Mouse (Mus musculus) left cerebral cortex, postnatal 25 days (tissue): ENCODE measurements around the gene Tctex1d1. TPM values are rescaled to one million over a fixed set of nuclear protein-coding genes. Genes with fewer than 3 reads are reported as not detected.

Source experiments
- DNase-seq, 2 experiments: peaks; one replicate each; pipeline ENCODE4 v3.0.0; 2022; ENCODE audit warnings: low spot score in 2 of 2, mixed read lengths in 1 of 2
- intact Hi-C: fragments of 180-260 bp; cut with DNase I; formaldehyde crosslinking; loops from one replicate; pipeline ENCODE4 v1.15.1; 2025
- total RNA-seq, 2 experiments: library from RNA; stranded (reverse); gene quantifications; 2 replicates each; pipeline ENCODE4 v1.2.3; 2021

The Tctex1d1 gene
- total RNA-seq, 2 experiments from 2014 or later = 0.18 to 0.41 TPM

DNA sequence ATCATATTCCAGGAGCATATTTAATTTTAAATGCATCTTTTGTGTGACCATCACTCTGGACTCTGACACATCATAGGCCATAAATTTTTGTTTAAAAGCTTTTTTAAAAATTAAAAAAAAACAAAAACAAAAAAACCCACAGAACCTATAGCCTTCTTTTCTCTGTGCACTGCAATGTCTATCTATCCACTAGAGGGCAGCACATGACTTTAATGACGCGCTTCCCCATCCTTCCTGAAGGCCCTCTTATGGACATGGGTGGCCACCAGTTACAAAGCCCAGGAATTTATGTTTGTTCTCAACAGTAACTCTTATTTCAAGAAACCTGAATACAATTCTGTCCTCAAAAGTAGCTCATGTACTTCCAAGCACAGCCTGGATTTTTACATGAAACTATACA lies 8.5 kb downstream of the Tctex1d1 start:
- DNase-seq = peak; percentile 59 to 76
- intact Hi-C loops = loop anchor here (1.0 to 5.0 kb wide), 2 partner anchors 159 to 360 kb away; no protein-coding TSS in a partner anchor

DNA sequence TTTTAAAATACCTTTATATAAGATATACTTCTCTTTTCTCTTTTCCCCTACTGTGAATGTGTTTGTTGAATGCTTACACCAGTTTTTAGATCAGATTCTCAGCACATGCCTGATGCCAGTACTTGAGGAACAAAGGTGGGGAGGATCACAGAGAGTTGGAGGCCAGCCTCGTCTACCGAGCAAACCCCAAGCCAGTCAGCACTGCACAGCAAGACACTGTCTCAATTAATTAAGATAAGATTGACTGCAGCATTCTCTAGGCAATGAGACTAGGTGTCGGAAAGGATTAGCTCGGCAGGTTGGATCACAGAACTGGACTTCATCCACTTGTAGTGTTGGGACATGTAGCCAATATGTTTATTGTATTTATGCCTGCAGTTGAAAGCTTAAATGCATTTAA lies 8.9 kb downstream of the Tctex1d1 start:
- DNase-seq = no peak
- intact Hi-C loops = loop anchor here (1.0 to 5.0 kb wide), 2 partner anchors 159 to 360 kb away; no protein-coding TSS in a partner anchor

DNA sequence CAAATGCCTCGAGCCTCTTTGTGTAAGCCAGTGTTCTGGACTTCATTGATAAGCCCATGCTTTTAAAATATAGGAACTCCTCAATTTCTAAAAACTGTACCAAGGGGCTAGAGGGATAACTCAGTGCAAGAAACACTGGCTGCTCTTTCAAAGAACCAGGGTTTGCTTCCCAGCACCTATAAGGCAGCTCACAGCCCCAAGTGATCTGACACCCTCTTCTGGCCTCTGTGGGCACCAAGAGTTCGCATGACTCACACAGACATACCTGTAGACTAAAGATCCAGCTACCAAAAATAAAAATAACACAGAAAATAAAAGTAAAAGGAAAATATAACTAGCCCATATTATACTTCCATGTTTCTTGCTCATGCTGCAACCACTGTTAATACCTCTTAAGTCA lies 9.3 kb downstream of the Tctex1d1 start:
- DNase-seq = no peak
- intact Hi-C loops = loop anchor here (1.0 to 5.0 kb wide), 2 partner anchors 159 to 360 kb away; no protein-coding TSS in a partner anchor

DNA sequence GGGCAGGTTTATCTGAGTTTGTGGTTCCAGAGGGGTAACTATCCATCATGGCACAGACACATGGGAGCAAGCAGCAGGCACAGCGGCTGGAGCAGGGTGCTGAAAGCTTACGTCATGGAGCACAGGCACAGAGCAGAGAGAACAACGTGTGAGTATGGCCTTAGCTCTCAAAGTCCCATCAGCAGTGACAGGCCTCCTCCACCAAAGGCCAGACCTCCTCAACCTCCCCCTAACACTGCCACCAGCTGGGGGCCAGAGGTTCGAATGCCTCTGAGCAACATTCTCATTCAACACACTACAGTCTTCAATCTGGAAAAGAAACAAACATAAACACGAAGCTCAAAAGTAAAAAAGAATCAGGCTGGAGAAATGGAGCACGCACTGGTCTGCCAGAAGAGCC lies 10.1 kb downstream of the Tctex1d1 start:
- no peak for DNase-seq
- intact Hi-C loops = loop anchor here (5.0 kb wide), 1 partner anchor 359 kb away; no protein-coding TSS in a partner anchor

DNA sequence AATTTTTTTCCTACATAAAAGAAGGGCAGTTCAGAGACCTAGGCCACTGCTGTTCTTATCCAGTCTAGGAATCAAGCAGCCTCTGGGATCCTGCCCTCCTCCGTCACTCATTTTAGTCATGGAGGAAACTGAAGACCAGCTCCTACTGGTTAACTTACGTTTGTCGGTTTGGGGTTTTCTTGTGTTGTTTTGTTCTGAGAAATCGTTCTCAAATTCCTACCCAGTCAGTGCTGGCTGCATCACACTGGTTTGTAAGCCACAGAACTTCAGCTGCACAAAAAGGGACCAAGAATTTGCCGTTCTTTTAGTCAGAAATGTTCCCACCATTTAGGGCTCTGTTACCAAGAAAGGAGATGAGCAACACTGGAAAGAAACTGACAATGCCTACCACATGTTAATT lies 11.0 kb downstream of the Tctex1d1 start:
- intact Hi-C loops = loop anchor here (5.0 kb wide), 1 partner anchor 358 kb away; no protein-coding TSS in a partner anchor
- DNase-seq = no peak

DNA sequence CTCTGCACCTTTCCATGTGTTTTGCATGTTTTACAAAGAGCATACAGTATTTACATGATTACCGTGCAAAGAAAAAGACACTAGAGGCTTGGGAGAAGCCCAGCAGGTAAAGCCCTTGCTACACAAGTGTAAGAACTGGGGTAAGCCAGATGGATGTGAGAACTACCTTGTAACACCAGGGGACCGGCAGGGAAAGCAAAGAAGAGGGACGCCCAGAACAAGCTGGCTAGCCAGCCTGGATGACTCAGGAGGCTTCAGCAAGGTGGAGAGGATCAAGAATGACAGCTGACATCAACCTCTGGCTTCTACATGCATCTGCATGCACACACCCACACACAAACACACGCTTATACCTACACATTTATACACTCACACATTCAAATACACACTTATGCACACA lies 11.6 kb downstream of the Tctex1d1 start:
- intact Hi-C loops = no loop called here
- no peak for DNase-seq

DNA sequence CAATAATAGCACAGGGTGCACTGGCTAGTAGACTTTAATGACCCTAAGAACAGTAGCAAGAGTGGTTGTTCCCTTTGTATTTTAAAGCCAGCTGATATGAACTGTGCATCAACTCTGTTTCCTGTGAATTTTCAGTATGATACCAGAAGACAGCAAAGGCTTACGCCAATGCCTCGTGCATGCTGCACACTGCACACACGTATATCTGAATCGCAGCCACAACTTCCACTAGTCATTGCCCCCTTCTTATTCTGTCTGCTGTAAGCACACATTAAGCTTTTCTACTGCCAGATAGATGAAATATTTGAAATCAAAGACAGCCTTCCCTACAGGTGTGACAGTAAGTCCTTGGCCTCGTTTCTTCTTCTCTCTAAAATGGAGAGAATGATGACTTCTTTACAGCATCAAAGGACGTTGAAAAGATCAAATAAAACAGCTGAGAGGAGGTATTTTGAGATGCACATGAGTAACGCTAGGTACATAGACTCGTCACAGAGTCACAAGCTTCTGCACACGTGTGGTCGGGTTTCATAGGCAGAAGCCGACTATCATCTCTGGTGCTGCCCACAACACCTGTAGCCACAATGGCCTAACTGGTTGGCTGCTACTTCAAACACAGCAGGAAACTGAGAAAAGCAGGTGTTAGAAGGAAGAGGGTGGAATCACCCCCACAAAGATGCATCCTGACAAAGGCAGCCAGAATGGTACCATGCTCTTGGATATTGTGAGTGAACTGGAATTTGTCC lies 12.4 kb downstream of the Tctex1d1 start:
- DNase-seq = no peak
- intact Hi-C loops = no loop called here

DNA sequence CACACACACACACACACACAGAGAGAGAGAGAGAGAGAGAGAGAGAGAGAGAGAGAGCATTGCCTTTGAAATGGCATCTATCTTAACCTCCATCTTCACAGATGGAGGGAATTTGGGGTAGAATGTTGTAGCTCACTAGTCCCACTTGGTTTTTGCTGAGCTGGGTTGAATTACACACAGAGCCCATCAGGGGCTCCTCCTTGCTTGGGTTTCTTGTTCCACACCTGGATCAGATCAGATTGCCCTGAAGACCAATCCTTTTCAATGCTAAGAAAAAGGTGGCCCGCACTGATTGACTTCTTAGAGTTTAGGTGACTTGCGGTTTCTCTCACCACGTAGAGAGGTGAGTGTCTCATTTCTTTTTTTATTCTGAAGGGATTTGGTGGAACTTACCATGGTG lies 13.3 kb downstream of the Tctex1d1 start:
- DNase-seq = no peak
- intact Hi-C loops = no loop called here

DNA sequence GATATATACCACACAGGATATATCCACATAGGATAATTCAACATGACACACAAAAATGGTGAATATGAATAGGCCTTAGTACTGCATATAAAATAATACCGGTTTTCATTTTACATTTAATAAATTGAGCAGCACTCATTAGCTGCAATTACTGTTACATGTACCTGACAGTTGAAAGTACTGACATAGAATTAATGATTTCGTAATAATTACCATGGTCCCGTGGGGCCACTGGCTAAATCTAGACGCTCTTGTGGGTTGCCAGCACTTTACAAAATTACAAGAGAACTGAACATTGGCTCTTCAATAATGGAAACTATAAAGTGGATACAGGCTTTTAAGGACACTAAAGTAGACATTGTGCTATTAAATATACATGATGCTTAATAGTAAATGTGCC lies 26.3 kb downstream of the Tctex1d1 start:
- DNase-seq = no peak
- intact Hi-C loops = no loop called here

DNA sequence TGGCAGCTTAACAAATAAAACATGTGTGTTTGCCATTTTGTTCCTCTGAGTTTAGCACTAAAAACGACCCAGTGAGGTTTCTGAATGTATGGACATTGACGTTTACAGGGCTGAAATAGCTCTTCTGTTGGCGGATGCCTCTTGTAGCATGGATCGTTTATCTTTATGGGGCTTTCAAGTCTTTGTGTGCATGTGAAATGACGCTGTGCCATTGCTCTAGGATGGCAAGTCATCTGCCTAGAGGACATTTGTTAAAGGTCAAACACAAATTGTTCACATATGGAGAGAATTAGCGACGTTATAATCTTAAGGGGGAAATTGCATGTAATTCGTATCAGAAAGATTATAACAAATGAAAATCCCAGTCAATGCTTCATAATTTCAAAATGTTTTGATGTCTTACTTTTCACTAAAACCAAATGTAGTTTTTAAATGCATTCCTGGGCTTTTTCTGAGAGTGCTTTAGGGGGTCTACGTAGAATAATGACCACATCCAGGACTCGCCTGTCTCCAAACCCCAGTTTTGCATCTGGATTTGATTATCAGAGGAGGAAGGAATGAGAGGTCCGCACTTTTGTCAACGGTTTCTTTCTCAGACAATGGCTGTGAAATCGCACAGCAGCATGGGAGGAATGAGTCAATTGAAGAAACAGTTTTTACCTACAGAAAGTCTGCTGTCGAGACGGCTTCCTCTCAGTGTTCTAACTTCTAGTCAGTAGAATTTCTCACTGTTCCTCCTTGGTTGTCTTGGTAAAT lies 27.0 kb downstream of the Tctex1d1 start:
- peak in 1 of 2 experiments; percentile 19 for DNase-seq
- intact Hi-C loops = no loop called here

DNA sequence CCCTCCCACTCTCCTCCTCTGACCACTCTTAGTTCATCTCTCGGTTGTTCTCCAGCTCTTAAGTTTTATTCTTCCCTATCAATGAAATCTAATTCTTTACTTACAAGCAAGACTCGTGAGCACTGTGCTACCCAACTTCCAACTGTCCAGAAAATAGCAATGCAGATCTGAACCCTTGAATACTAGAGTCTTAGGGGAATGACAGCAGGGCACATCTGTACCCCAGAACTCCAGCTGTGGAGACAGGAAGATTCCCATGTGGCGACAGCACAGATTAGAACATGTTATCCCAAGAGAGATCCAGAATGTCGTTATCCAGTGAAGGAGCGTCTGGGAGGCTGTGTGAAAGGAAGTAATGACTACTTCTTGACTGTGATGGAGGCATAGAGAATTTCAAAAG lies 27.9 kb downstream of the Tctex1d1 start:
- DNase-seq = no peak
- intact Hi-C loops = no loop called here

DNA sequence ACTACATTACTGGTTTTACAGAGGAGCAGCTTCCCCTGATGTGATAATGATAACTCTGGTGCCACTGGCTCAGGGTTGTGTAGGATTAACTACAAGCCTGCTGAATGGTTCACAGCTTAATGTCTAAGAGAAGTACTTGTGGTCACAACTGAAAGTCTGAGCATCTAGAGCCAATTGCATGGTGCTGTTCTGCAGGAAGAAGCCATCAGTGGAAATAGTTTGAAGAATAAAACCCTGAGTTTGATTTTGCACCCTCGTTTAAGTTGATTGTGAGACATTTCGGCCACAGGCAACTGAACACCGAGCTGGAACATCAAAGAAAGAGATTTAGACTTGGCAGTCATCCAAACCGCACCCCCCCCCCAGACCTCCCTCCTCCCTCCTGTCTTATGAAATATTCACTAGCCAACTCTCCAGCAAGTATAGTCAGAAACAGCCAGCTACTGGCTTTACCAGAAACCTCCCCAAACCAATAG lies 28.6 kb downstream of the Tctex1d1 start:
- no peak for DNase-seq
- intact Hi-C loops = no loop called here

DNA sequence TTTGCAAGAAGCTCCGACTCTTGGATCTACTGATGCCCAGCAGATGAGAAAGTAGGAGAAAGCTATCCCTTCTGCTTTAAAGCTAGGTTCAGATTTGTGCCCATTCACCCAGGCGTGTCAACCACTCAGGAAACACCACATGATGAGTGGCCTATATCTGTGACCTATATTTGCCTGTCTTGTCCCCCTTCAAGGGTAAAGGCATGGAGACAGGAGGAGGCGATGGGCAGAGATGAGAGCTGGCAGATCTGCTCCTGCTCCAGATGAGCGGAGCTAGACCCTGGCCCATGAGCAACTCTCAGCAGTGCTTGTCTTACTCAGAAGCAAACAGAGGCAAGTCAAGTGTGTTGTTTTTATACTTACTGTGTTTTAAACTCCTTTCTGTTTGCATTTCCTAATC lies 32.3 kb downstream of the Tctex1d1 start:
- DNase-seq = no peak
- intact Hi-C loops = no loop called here

DNA sequence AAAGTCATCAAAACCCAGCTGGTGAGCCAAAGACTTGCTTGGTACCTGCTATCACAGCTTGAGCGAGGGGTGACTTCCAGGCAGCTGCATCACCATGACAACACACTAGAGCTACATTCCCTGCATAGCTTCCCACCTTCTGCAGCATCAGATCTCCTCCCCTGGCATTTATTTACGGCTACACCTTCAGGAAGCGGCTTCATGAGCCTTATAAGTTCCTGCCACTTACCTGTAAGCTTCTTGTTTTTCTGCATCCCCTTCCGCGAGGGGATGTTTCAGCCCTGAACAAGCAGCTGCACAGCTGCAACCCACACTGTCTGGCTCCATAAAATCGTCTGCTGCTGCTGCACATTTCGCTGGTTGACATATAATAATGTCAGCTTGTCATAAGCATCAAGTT lies 33.4 kb downstream of the Tctex1d1 start:
- intact Hi-C loops = no loop called here
- DNase-seq = peak; percentile 27 to 40

DNA sequence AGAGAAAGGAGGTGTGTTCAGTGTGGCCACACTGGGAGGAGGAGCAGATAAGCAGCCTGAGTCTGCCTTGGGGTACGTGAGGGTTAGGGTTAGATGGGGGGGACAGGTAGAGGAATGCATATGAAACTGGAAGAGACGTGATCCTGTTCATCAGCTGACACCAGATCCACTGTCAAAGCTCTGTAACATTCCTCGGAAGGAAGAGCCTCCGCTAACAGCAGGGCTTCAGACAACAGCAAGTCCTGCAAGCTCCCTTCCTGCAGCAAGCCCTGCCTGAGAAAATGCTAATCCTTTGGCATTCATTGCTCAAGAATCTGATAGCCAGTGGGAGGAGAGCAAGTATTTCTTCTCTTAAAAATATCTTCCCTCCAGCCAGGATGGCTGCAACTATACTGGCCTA lies 35.1 kb downstream of the Tctex1d1 start:
- peak in 1 of 2 experiments; percentile 27 for DNase-seq
- intact Hi-C loops = no loop called here

DNA sequence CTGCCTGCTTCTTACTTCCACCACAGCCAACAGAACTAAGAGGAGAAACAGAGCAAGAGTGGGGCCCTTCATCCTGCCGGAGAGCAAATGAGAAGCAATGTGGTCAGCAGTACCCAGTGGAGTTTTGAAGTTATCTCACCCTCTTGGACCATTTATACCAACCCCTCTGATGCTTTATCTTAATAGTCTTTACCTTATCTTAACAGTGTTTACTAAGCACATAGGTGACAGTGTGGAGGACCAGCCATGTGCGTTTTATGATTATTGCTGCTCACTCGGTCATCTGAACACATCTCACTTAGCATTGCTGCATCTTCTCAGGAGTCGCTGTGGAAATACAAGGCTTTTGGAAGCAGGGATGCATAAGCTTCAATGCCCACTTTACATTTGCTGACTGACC lies 48.2 kb downstream of the Tctex1d1 start, which contains the start of gene Insl5:
Gene Insl5, minus strand, starts transcription at position 222 of the 400 bp plus-strand sequence.
- intact Hi-C loops = no loop called here

DNA sequence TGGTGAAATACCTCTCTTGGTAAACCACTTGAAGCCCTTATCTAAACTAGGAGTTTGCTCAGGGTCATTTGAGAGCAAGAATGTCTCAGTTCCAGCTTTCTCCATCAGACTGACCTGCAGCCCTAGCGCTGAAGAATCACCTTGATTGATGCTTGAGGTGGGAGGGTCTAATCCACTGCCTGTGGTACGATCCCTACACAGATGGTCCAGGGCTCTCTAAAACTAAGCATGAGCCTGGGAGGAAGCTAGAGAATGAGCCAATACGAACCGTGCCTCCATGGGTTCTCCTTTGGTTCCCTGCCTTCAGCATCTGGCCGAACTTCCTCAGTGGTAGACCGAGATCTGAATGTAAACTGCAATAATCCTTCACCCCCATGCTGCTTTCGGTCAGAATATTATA lies 49.3 kb downstream of the Tctex1d1 start:
- intact Hi-C loops = no loop called here
- DNase-seq = no peak

More for the DNA sequence above, 48.2 kb downstream of the Tctex1d1 start, which contains the start of gene Insl5:
- no peak for DNase-seq

DNA sequence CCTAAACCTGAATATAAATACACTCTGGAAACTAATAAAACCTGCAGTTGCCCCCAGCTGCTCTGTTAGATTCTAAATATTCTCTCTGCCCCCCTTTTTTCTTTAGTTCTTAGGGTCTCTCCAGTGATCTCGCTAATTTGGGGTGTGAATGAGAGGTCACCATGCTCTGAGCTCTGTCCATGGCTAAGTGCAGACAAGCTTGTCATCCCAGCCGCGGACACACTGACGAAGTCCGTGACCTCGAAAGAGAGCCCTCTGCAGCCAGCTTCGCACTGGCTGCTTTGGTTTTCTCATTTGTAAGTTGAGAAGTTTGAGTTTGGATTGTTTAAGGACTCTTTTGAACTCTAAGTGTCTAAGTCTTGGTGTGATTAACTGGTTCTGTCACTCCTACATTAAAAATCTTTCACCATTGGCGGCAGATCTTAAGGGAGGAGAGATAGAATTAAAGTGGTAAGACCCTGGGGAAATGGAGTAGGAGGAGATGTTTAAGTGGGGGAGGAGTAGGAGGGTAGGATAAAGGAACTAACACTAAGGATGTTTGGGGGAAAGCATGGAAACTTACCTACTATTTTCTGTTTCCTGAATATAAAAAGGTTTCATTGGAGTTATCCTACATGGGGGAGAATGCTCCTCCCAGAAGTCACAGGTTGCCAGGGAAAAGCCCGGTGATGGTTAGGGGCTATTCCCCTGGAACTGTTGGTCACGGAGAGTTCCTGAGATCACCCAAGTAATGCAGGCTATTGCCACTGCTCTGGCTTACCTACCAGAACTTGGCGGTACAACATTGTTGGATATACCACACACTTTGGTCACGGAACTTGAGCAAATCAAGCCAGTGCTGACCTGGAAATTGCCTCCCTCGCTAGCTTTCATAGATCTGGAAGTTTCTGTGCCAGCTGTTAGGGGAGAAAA lies 50.0 kb downstream of the Tctex1d1 start:
- intact Hi-C loops = no loop called here
- DNase-seq = no peak

DNA sequence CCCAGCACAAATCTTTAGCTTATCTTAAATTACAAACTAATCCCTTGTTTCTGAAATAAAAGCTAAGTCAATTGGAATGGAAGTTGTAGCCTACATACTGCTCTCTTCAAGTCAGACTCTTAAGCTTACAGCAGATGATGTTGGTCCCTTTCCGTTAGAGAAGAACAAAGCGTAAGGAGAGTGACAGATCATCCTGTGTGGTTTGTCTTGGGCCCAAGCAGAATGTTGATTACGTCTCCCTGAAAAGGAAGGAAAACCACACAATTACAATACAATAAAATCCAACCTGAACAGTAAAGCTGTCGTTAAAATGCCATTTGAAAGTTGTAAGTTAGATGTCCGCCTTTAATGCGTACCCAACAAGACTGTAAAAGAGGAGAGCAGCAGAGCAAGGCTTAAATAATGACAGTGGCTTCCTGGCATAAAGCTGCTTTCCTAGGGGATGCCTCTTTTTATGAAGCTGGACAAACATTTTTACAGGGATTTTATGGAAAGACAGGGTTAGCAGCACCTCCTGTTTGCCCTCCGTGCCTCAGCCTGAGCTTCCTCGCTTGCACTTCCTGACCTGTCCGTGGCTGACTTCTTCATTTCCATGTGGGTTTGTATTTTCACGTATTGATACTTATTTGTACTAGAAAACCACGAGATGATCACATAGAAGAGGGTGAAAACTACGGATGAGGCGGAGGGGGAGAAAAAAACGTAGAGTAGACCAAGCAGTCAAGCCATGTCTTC lies 60.9 kb downstream of the Tctex1d1 start:
- no peak for DNase-seq
- intact Hi-C loops = no loop called here
